Mouse (Mus musculus) G1E (cell line): ENCODE measurements around the gene Tjp3. TPM values are rescaled to one million over a fixed set of nuclear protein-coding genes. Genes with fewer than 3 reads are reported as not detected.

Experiments
- ATAC-seq: 2 replicates; pipeline ENCODE4 v1.8.0; 2016; ENCODE audit warnings: mild to moderate bottlenecking; ENCODE audit not compliant: insufficient number of reproducible peaks, poor library complexity, low FRiP score, severe bottlenecking; ENCODE audit errors: extremely low read depth
- DNase-seq: peaks from one replicate; pipeline ENCODE4 v3.0.0; 2012; ENCODE audit warnings: low spot score
- H3K27me3 ChIP-seq: 2 replicates; pipeline ENCODE4 v1.6.1; 2012; ENCODE audit warnings: mild to moderate bottlenecking, low read length, inconsistent platforms; ENCODE audit not compliant: insufficient read depth
- H3K36me3 ChIP-seq: replicated peaks from 2 replicates; pipeline ENCODE3; 2012; ENCODE audit warnings: mild to moderate bottlenecking, inconsistent platforms
- H3K4me1 ChIP-seq: 2 replicates; pipeline ENCODE4 v1.6.1; 2012; ENCODE audit warnings: low read depth, low read length, inconsistent platforms, mixed read lengths; ENCODE audit not compliant: insufficient read depth
- H3K4me3 ChIP-seq: 2 replicates; pipeline ENCODE4 v1.5.1; 2012; ENCODE audit warnings: low read depth, mild to moderate bottlenecking, inconsistent platforms, low read length, moderate library complexity, mixed read lengths
- H3K9me3 ChIP-seq: replicated peaks from 2 replicates; pipeline ENCODE4 v1.6.1; 2012; ENCODE audit warnings: inconsistent platforms
- CTCF ChIP-seq: IDR thresholded peaks from 2 replicates; pipeline ENCODE4 v1.5.1; 2012; ENCODE audit warnings: low read depth, low read length, inconsistent platforms, mixed read lengths
- GATA1 ChIP-seq: IDR thresholded peaks from 2 replicates; pipeline ENCODE4 v1.6.1; 2012; ENCODE audit warnings: borderline replicate concordance, low read length, inconsistent platforms, mixed read lengths
- GATA2 ChIP-seq: IDR thresholded peaks from 2 replicates; pipeline ENCODE4 v1.6.1; 2012; ENCODE audit warnings: low read depth, low read length, inconsistent platforms, borderline replicate concordance
- POLR2AphosphoS5 ChIP-seq: IDR thresholded peaks from 2 replicates; pipeline ENCODE4 v1.6.1; 2012; ENCODE audit warnings: low read depth, low read length, inconsistent platforms; ENCODE audit not compliant: insufficient replicate concordance
- TAL1 ChIP-seq: conservative IDR thresholded peaks from 2 replicates; pipeline ENCODE4 v1.6.1; 2012; ENCODE audit warnings: low read depth, low read length, inconsistent platforms, mixed read lengths
- polyA plus RNA-seq: library from polyadenylated mRNA; stranded (reverse); fragments of >175 nt; gene quantifications from 2 replicates; pipeline ENCODE4 v1.2.3, GENCODE M21; 2012
- total RNA-seq, 2 experiments: library from RNA; stranded (forward) in 1 of 2; stranded (reverse) in 1 of 2; fragments of 200-1000 nt in 1 of 2; fragments of >200 nt in 1 of 2; fragmentation: Nextera tagmentation in 1 of 2; gene quantifications; 2 replicates each; pipeline ENCODE4 v1.2.3; 2014 to 2017

Tjp3 gene
- total and polyA plus RNA-seq, 3 experiments: 1.4 to 1.8 TPM; not detected in 1

GRCm38 (mm10) chr10:81299585-81300351 lies 8.4 kb upstream of the Tjp3 start:
- Histone ChIP-seq H3K4me3 (peak overlapping the region; percentile 36; the same call in 1 of the 2 replicates), H3K27me3 (no peaks in the 10 kb centered on the region), H3K4me1 (peaks cover 99% of the 10 kb centered on the region), H3K9me3 (no peaks in the 10 kb centered on the region), H3K36me3 (peaks cover 94% of the 10 kb centered on the region)
- ATAC-seq (no peak), DNase-seq (no peak)
- TF ChIP-seq POLR2AphosphoS5: no peak
- no peak for TF ChIP-seq CTCF
- TF ChIP-seq GATA2: no peak
- no peak for TF ChIP-seq GATA1
- no peak for TF ChIP-seq TAL1

- peak overlapping the region; percentile 66; the same call in 1 of the 2 replicates for H3K4me3 ChIP-seq
- peaks cover 93% of the 10 kb centered on the region for H3K36me3 ChIP-seq
- ATAC-seq (no peak), DNase-seq (no peak)
- no peaks in the 10 kb centered on the region for H3K27me3 ChIP-seq
- TF ChIP-seq TAL1 (no peak), GATA2 (no peak), POLR2AphosphoS5 (no peak), GATA1 (no peak), CTCF (no peak)
- H3K4me1 ChIP-seq: peaks cover 100% of the 10 kb centered on the region
- no peaks in the 10 kb centered on the region for H3K9me3 ChIP-seq
Measured at GRCm38 (mm10) chr10:81298369-81299100, 7.2 kb upstream of the Tjp3 start.

DNA sequence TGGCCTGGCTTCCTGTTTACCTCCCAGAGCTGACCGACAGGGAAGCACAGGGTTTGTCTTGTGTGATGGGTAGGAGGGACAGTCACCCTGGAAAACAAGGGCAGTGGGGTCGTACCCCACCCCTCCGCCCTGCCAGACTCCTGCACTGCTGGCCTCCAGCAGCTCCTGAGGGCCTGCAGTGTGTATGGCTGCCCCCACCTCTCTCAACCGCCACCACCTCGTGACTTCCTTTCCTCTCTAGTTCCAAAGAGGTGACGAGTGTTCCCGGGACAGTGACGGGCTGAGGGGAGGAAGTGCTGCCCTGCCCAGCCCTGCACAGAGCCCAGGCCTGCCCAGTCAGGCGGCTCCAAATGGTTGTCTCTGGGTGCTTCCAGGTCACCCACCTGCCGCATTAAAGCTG lies 6.5 kb upstream of the Tjp3 start:
- peak; percentile 76 for ATAC-seq
- H3K4me3 ChIP-seq: peak overlapping the region; percentile 66; the same call in 1 of the 2 replicates
- H3K27me3 ChIP-seq: no peaks in the 10 kb centered on the region
- peaks cover 97% of the 10 kb centered on the region for H3K4me1 ChIP-seq
- TF ChIP-seq TAL1: no peak
- TF ChIP-seq GATA1: no peak
- TF ChIP-seq CTCF: no peak
- TF ChIP-seq GATA2: no peak
- TF ChIP-seq POLR2AphosphoS5: no peak
- H3K9me3 ChIP-seq: no peaks in the 10 kb centered on the region
- peak; percentile 66 for DNase-seq
- H3K36me3 ChIP-seq: peaks cover 87% of the 10 kb centered on the region

DNA sequence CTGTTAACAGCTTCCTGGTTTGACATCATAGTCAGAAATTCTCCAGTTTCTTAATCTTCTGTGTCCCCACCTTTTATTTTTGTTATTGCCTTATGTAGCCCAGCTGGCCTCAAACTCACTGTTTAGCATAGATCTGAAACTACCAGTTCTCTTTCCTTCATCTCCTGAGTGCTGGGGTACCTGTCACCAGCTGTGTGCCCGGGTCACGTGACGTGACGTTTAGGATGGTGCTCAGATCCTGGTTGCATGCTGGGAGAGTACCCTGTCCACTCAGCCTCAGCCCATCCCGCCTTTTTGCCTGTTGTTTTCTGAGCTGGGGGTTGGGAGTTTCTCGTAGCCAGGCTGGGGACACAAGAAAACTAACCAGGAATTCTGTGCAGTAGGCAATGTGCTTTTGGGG lies 5.9 kb upstream of the Tjp3 start:
- Histone ChIP-seq H3K4me1 (peaks cover 94% of the 10 kb centered on the region), H3K4me3 (peak overlapping the region; percentile 66; the same call in 1 of the 2 replicates)
- no peak for ATAC-seq

GRCm38 (mm10) chr10:81295185-81295584 lies 3.8 kb upstream of the Tjp3 start:
- DNase-seq: no peak
- H3K9me3 ChIP-seq: no peaks in the 10 kb centered on the region
- TF ChIP-seq POLR2AphosphoS5: no peak
- no peak for TF ChIP-seq GATA1
- TF ChIP-seq CTCF: no peak
- no peak for TF ChIP-seq GATA2
- TF ChIP-seq TAL1: no peak
- peaks cover 61% of the 10 kb centered on the region for H3K36me3 ChIP-seq
- ATAC-seq: no peak
- H3K4me1 ChIP-seq: peaks cover 92% of the 10 kb centered on the region
- H3K27me3 ChIP-seq: peaks cover 6% of the 10 kb centered on the region; the same call in 1 of the 2 replicates
- peak overlapping the region; percentile 88; the same call in 1 of the 2 replicates for H3K4me3 ChIP-seq

More for the DNA sequence above, 5.9 kb upstream of the Tjp3 start:
- Histone ChIP-seq H3K9me3 (no peaks in the 10 kb centered on the region), H3K27me3 (no peaks in the 10 kb centered on the region), H3K36me3 (peaks cover 81% of the 10 kb centered on the region)
- no peak for DNase-seq
- TF ChIP-seq TAL1 (no peak), GATA2 (no peak), CTCF (no peak), GATA1 (no peak), POLR2AphosphoS5 (no peak)

- no peak for ATAC-seq
- Histone ChIP-seq H3K27me3 (peaks cover 9% of the 10 kb centered on the region; the same call in 1 of the 2 replicates), H3K4me3 (peak overlapping the region; percentile 88), H3K9me3 (no peaks in the 10 kb centered on the region), H3K4me1 (peaks cover 91% of the 10 kb centered on the region), H3K36me3 (peaks cover 53% of the 10 kb centered on the region)
- no peak for TF ChIP-seq POLR2AphosphoS5
- TF ChIP-seq GATA2: no peak
- no peak for TF ChIP-seq CTCF
- no peak for TF ChIP-seq GATA1
- TF ChIP-seq TAL1: no peak
- DNase-seq: no peak
Measured at GRCm38 (mm10) chr10:81294442-81294841, 3.1 kb upstream of the Tjp3 start.
